Mouse (Mus musculus): ENCODE measurements around the gene Zfp961. TPM values are rescaled to one million over a fixed set of nuclear protein-coding genes. Genes with fewer than 3 reads are reported as not detected.
A peak's percentile ranks its signal among the peaks of the same experiment; 100 is the strongest.
"Not testable (repeated sequence)": the region's sequence is repeated elsewhere in the genome, so short reads cannot be mapped to it uniquely, and the experiment has no call there.

Zfp961 gene
- polyA plus RNA-seq, 1 experiment from 2014 or later = 12.3 TPM

DNA sequence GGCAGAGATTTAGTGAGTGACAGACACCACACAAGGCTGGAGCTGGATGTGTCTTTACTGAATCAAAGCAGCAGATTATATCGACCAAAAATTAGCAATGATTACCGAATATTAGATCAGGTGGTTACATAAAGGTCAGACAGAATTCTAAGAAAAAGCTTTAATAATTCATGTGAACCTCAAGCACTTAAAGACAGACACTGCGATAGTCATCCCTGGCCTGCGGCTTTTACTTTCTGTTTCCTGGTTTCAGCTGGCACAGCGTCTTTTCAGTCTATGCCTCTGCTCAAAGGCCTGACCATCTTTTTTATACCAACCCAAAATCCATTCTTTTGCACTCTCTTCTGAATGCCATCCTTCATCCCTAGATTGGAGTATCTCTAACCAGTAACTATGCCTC is 2.2 kb upstream of the Zfp961 start:
- no peak overlapping the region for H3K27ac ChIP-seq
- no peak overlapping the region for H3K4me3 ChIP-seq (ENCODE audit: inconsistent target)
- H3K79me2 ChIP-seq (ENCODE audit: inconsistent target) = peaks cover 24% of the 10 kb centered on the region; the same call in 1 of the 2 replicates
- 78% methylated on average over 4 of the region's 5 CpGs for WGBS (ENCODE audit: missing documents)
- H3K36me3 ChIP-seq (ENCODE audit: inconsistent target) = no peaks in the 10 kb centered on the region

- WGBS (ENCODE audit: missing documents) = 20% methylated on average over 13 of the region's 14 CpGs
- H3K27ac ChIP-seq = peak overlapping the region; percentile 27; the same call in 1 of the 2 replicates
- H3K79me2 ChIP-seq (ENCODE audit: inconsistent target) = peaks cover 52% of the 10 kb centered on the region; the same call in 1 of the 2 replicates
- H3K4me3 ChIP-seq (ENCODE audit: inconsistent target) = peak overlapping the region; percentile 81
- no peaks in the 10 kb centered on the region for H3K36me3 ChIP-seq (ENCODE audit: inconsistent target)
These were observed 761 bp downstream of the Zfp961 start for GRCm38 (mm10) chr8:71951436-71952161.

- no peak overlapping the region for H3K27ac ChIP-seq
- 82% methylated on average over 1 of the region's 1 CpGs for WGBS (ENCODE audit: missing documents)
- no peak overlapping the region for H3K4me3 ChIP-seq (ENCODE audit: inconsistent target)
- no peaks in the 10 kb centered on the region for H3K36me3 ChIP-seq (ENCODE audit: inconsistent target)
- peaks cover 60% of the 10 kb centered on the region; the same call in 1 of the 2 replicates for H3K79me2 ChIP-seq (ENCODE audit: inconsistent target)
These were observed 1.7 kb downstream of the Zfp961 start for GRCm38 (mm10) chr8:71952489-71952888.

DNA sequence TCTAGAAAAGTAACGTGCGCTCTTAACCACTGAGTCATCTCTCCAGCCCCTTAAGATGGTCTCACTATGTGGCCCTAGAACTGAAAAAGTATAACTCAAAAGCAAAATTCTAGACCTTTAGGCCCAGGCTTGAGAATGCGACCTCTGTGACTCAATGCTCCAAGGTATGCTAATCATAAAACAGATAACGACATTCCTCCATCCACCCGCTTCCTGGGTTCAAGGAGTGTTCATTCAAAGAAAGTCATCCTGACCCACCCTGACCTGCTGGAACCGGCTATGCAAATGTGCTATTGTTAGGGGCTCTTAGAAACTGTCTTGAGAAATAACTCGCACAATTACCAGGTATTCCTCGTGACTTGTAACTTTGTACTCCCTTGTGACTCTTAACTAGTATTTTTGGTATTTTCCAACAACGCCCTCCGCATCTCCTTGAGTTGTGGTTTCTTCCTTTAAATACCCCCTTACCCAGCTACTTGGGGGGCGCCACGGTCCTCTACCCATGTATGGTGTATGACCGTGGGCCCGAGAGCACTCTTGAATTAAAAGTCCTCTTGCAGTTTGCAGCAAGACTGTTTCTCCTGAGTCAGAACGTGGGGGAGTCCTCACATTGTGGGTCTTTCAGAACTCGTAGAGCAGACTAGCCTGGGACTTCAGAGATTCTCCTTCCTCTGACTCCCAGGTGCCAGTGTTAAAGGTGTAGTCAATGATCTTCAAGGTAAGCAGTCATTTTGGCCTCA is 2.3 kb downstream of the Zfp961 start:
- peaks cover 67% of the 10 kb centered on the region; the same call in 1 of the 2 replicates for H3K79me2 ChIP-seq (ENCODE audit: inconsistent target)
- 94% methylated on average over 16 of the region's 16 CpGs for WGBS (ENCODE audit: missing documents)
- H3K27ac ChIP-seq; H3K36me3 ChIP-seq (ENCODE audit: inconsistent target); H3K4me3 ChIP-seq (ENCODE audit: inconsistent target): not testable (repeated sequence)

- H3K27ac ChIP-seq = no peak overlapping the region
- H3K36me3 ChIP-seq (ENCODE audit: inconsistent target) = no peaks in the 10 kb centered on the region
These were observed 3.8 kb downstream of the Zfp961 start for GRCm38 (mm10) chr8:71954666-71955065.

GRCm38 (mm10) chr8:71960483-71960882 is 9.6 kb downstream of the Zfp961 start:
- Histone ChIP-seq H3K79me2 (ENCODE audit: inconsistent target) (peaks cover 85% of the 10 kb centered on the region; the same call in 1 of the 2 replicates), H3K36me3 (ENCODE audit: inconsistent target) (0 out of 2 replicates have a peak, but pooled peaks cover 2% of the 10 kb centered on the region), H3K27ac (no peak overlapping the region), H3K4me3 (ENCODE audit: inconsistent target) (no peak overlapping the region)

More at GRCm38 (mm10) chr8:71954666-71955065, 3.8 kb downstream of the Zfp961 start:
- WGBS (ENCODE audit: missing documents) = 96% methylated on average over 9 of the region's 9 CpGs
- Histone ChIP-seq H3K79me2 (ENCODE audit: inconsistent target) (peaks cover 82% of the 10 kb centered on the region; the same call in 1 of the 2 replicates), H3K4me3 (ENCODE audit: inconsistent target) (no peak overlapping the region)

GRCm38 (mm10) chr8:71961796-71962195 is 11.0 kb downstream of the Zfp961 start:
- Histone ChIP-seq H3K79me2 (ENCODE audit: inconsistent target) (peaks cover 72% of the 10 kb centered on the region; the same call in 1 of the 2 replicates), H3K36me3 (ENCODE audit: inconsistent target) (0 out of 2 replicates have a peak, but pooled peaks cover 7% of the 10 kb centered on the region), H3K27ac (no peak overlapping the region), H3K4me3 (ENCODE audit: inconsistent target) (no peak overlapping the region)
- 98% methylated on average over 5 of the region's 5 CpGs for WGBS (ENCODE audit: missing documents)

GRCm38 (mm10) chr8:71964051-71964450 is 13.2 kb downstream of the Zfp961 start:
- Histone ChIP-seq H3K27ac (no peak overlapping the region), H3K4me3 (ENCODE audit: inconsistent target) (no peak overlapping the region), H3K79me2 (ENCODE audit: inconsistent target) (peaks cover 50% of the 10 kb centered on the region; the same call in 1 of the 2 replicates), H3K36me3 (ENCODE audit: inconsistent target) (peaks cover 27% of the 10 kb centered on the region; the same call in 1 of the 2 replicates)
- 90% methylated on average over 3 of the region's 3 CpGs for WGBS (ENCODE audit: missing documents)

DNA sequence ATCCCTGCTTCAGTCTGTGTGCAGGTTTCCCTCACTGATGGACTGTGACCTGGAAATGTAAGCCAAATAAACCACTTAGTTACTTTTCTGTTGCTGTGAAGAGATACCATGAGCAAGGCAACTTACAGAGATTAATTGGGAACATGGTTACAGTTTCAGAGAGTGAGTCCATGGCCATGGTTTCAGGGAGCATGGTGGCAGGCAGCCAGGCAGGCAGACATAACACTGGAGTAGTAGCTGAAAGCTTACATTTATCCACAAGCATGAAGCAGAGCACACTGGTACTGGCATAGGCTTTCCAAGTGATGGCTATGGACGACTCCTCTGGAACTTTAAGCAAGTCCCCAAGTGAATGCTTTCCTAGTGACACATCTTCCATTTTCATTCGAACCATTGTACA is 14.3 kb downstream of the Zfp961 start:
- WGBS (ENCODE audit: missing documents) = 87% methylated on average over 2 of the region's 2 CpGs
- Histone ChIP-seq H3K27ac (no peak overlapping the region), H3K36me3 (ENCODE audit: inconsistent target) (peaks cover 29% of the 10 kb centered on the region; the same call in 1 of the 2 replicates), H3K79me2 (ENCODE audit: inconsistent target) (peaks cover 39% of the 10 kb centered on the region; the same call in 1 of the 2 replicates), H3K4me3 (ENCODE audit: inconsistent target) (no peak overlapping the region)

GRCm38 (mm10) chr8:71966411-71966810 is 15.6 kb downstream of the Zfp961 start:
- Histone ChIP-seq H3K4me3 (ENCODE audit: inconsistent target) (no peak overlapping the region), H3K36me3 (ENCODE audit: inconsistent target) (peaks cover 29% of the 10 kb centered on the region; the same call in 1 of the 2 replicates), H3K27ac (no peak overlapping the region), H3K79me2 (ENCODE audit: inconsistent target) (peaks cover 33% of the 10 kb centered on the region; the same call in 1 of the 2 replicates)

GRCm38 (mm10) chr8:71967261-71967660 is 16.4 kb downstream of the Zfp961 start:
- H3K27ac ChIP-seq = no peak overlapping the region
- 97% methylated on average over 5 of the region's 5 CpGs for WGBS (ENCODE audit: missing documents)
- peaks cover 29% of the 10 kb centered on the region; the same call in 1 of the 2 replicates for H3K36me3 ChIP-seq (ENCODE audit: inconsistent target)
- H3K79me2 ChIP-seq (ENCODE audit: inconsistent target) = peaks cover 24% of the 10 kb centered on the region; the same call in 1 of the 2 replicates
- no peak overlapping the region for H3K4me3 ChIP-seq (ENCODE audit: inconsistent target)

- H3K36me3 ChIP-seq (ENCODE audit: inconsistent target) = peaks cover 29% of the 10 kb centered on the region; the same call in 1 of the 2 replicates
These were observed 17.3 kb downstream of the Zfp961 start for GRCm38 (mm10) chr8:71968100-71968499.

GRCm38 (mm10) chr8:71968636-71969035 is 17.8 kb downstream of the Zfp961 start:
- peaks cover 11% of the 10 kb centered on the region; the same call in 1 of the 2 replicates for H3K79me2 ChIP-seq (ENCODE audit: inconsistent target)
- H3K36me3 ChIP-seq (ENCODE audit: inconsistent target) = peaks cover 29% of the 10 kb centered on the region; the same call in 1 of the 2 replicates
- WGBS (ENCODE audit: missing documents) = 89% methylated on average over 6 of the region's 6 CpGs
- H3K27ac ChIP-seq = no peak overlapping the region
- H3K4me3 ChIP-seq (ENCODE audit: inconsistent target) = no peak overlapping the region

More at GRCm38 (mm10) chr8:71968100-71968499, 17.3 kb downstream of the Zfp961 start:
- no peak overlapping the region for H3K27ac ChIP-seq
- peaks cover 16% of the 10 kb centered on the region; the same call in 1 of the 2 replicates for H3K79me2 ChIP-seq (ENCODE audit: inconsistent target)
- no peak overlapping the region for H3K4me3 ChIP-seq (ENCODE audit: inconsistent target)
- 97% methylated on average over 6 of the region's 6 CpGs for WGBS (ENCODE audit: missing documents)

DNA sequence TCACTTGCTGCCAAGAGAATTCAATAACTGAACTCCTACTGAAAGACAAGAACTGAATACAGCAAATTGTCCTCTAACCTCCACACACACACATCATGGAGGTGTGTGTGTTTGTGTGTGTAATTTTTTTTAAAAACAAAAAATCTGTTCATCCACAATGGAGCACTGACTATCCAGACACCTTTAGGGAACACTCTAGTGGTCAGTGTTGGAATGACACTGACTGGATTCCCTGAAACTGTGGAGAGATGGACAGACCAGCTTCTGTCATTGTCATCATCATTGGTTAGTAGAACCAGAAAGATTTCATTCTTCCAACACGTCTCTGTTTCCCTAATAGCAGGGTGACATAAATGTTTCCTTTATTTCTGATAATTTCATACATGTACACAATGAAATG is 21.1 kb downstream of the Zfp961 start:
- Histone ChIP-seq H3K4me3 (ENCODE audit: inconsistent target) (no peak overlapping the region), H3K27ac (no peak overlapping the region), H3K36me3 (ENCODE audit: inconsistent target) (peaks cover 20% of the 10 kb centered on the region; the same call in 1 of the 2 replicates), H3K79me2 (ENCODE audit: inconsistent target) (no peaks in the 10 kb centered on the region)
- WGBS (ENCODE audit: missing documents) = 85% methylated on average over 1 of the region's 1 CpGs

All from macrophage (primary cell).